Mouse (Mus musculus) adipocyte (in vitro differentiated cells): ENCODE measurements around the gene Pirt.

Source experiments
- DNase-seq: peaks from one replicate; pipeline ENCODE4 v3.0.0-alpha.2; 2016; ENCODE audit warnings: low spot score

Gene Pirt

DNA sequence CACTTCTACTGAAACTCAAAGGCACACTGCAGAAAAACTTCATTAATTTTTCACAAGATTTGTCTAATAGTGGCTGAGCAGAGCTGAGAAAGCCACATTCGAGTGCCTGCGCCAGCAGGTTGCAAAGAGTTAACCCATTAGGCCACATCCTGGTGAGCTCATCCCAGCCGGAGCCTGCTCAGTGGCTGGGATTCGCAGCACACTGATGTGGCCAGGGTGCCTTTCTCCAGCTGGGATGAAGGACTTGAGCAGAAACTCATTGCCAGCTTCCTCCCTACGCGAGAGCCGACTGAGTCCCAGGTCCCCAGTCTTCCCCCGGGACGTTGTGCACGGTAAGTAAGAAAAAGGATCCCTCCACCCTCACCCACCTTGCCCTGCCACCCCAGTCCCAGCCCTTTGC lies at the start of gene Pirt:
Pirt (plus strand) TSS at position 171 of the 400 bp plus-strand sequence.
- DNase-seq, result no peak

DNA sequence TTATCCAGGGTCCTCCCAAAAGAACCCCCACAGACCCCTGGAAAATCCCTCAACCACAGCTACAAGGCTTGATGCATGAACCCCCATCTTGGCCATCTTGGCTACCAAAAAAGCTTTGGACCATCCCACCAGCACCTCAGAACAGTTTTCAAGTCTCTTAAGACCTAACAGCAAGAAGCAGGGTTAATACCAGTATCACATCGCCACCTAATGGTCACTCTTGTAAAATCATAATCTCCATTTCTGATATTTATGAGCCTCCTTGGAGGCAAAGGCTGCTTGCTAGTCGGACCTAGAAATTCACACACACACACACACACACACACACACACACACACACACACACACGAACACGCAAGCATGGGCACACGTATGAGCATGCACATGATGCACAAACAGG lies 40.1 kb upstream of the Pirt start:
- peak; percentile 15 for DNase-seq

DNA sequence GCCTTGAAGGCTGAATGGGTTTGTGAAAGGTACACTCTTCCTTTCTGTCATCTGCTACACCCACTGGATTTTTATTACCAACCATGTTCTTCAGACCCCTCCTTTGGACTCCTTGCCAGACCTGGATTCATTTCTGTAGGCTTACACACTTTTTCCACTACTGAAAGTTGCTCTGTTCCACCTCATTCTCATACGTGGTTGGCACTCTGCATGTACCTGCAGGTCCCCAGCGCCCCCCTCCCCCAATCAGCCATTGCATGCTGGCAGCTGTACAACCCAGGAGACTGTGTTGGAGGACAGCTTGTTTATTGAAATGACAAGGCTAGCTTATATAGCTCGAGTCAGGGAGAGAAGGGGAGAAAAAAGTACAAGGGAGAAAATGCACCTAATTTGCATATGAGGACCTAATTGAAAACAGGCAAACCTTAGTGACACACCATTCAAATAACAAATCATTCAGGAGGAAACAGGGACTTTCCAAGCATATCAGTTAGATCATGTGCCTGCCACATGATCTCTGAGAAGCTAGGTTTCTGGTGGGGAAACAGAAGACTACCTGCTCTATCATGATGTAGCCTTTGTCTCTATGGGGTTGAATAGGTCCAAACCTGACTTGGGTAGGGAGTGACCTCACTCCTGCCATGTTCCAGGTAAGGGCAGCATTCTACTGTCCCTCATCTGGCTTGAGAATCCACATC lies 38.9 kb upstream of the Pirt start:
- DNase-seq, result no peak

DNA sequence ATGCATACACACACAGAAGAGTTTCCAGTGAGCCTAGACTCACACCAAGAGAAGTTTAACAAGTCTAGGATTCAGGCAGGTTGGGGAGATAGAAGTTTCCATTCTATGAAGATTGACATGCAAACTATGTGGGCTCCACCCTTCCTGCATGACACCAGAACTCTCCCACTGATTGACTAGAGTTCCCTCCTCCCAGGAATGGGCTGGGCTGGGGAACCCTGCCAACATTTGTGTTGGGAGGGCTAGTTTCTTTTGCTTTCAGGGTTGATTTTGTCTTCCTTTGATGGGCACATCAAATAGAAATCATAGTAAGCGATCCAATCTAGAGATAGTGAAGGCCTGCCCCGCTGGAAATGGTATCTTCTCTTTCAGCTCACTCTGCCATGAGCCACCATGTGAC lies 30.5 kb upstream of the Pirt start:
- no peak for DNase-seq

DNA sequence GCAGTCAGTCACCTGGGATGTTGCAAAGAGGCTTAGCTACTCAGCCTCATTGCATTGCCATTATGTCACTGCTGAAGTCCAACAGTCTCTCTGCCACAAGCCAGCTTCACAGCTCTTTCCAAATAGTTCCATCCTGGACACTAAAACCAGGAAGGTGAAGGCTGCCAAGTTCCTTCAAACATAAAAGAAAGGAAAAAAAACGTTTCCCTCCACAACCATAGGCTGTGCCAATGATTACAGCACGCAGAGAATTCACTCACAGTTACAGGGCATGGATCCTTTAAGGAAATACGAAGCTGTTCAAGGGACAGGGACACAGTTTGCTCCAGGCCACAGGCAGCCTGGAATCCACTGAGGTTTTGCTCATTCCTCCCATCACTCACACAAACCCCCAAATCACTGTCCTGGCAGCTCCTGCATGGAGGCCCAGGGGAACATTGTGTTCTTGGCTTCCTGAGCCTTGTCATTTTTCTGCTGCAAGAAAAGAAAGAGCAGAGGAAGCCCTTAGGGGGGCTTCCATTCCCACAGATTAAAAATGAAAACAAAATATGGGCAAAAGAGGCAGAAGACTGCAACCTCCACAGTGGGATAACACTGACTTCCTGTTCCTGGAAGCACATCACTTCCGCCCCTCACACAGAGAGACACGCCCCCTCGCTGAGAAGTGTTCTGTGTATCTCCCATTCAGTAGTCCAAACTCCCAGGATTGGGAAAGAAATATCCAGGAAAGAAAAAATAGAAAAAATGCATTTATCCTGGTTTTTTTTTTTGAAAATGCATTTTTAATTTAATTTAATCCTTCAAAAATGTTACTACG lies 29.3 kb upstream of the Pirt start:
- no peak for DNase-seq

DNA sequence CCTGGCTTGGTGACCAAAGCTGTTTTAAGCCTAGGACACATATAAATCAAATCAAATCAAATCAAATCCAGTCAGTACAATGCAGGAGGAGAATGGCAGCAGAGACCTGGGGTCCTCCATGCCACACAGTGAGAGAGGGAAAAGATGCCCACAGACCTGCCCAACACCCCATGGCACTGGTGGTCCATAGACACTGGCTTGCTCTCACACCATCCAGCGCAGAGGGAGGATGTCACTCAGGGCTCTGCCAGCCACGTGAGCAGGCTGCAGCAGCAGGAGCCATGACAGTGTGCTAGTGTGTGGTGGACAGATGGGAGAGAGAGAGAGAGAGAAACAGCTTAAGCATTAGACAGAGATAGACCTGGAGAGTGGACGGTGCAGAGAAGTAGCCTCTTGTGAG lies 19.2 kb upstream of the Pirt start:
- no peak for DNase-seq

DNA sequence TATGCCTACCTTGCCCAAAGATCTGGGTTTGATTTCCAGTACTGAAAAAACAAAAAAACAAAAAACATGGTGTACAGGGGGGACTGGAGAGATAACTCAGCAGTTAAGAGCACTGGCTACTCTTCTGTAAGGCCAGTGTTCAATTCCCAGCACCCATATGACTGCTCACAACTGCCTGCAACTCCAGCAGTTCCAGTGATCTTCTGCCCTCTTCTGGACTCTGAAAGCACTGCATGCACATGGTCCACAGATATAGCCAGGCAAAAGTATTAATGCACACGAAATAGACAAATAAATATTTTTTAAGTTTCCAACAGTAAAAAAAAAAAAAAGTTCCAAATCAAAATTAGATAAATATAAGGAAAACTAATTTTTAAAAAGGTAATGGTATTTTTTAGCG lies 13.0 kb upstream of the Pirt start:
- no peak for DNase-seq

DNA sequence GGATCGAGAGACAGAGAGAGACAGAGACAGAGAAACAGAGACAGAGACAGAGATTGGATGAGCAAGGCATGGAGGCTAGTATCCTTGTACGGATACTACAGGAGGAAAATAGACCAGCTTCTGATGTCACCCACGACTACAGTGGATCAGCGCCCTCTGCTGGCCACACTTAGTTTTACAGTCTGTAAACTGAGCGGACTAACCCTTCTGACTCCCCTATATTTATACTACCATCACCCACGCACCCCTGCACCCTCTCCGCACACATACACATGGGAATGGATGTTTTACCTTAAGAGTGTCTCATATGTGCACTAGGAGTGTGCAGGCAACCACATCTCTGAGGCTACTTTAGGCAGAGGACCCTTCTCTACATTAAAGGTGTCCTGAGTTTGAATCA lies 12.4 kb upstream of the Pirt start:
- DNase-seq, result peak; percentile 6

DNA sequence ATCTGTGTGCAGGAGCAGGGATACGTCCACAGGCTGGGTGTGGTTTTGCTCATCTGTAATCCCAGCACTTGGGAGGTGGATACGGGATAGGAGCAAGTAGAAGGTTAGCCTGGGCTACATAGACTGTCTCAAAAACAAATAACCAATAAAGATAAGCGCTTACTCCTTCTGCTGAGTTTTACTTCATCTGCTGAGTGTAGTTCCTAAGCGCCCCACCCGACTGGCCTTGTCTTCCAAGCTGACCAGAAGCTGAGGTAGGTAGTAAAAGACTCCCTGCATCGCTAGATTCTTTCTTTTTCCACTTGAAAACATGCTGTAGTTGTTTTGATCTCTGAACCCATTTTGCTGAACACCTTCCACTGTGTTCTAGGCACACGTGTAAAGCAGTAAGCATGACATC lies 9.0 kb upstream of the Pirt start:
- no peak for DNase-seq

DNA sequence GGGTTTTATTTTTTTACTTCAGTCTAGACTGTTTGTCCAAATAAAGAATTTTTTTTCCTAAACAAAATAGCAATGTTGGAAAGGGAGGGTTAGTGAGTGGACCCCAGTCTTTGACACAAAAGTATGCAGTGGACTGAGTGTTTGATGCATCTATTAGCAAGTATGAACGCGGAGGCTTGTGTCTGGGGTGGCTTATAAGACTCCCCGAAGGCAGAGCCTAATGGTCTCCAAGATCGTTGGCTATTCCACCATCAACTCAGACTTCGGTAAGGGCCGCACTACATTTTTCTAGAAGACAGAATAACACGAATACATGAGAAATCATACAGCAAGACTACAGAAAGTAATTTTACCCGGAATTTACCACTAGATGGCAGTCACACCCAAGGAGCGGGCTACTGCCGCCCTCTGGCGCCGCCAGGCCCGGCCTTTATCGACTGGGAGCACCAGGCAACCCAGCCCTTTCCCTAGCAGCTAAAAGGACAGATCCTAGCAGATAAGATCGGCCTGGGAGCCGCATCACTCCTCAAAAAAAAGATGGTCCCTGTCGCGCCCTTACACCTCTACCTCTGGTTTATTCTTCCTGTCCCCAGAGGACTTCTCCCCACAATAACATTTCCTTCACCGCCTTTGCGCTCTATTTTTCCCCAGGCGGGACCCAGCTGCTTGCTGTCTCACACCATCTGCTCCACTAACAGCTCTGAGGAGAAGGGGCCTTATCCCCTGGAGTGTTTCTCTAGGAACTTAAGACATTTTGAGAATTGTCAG lies 6.0 kb upstream of the Pirt start:
- DNase-seq, result peak; percentile 75

DNA sequence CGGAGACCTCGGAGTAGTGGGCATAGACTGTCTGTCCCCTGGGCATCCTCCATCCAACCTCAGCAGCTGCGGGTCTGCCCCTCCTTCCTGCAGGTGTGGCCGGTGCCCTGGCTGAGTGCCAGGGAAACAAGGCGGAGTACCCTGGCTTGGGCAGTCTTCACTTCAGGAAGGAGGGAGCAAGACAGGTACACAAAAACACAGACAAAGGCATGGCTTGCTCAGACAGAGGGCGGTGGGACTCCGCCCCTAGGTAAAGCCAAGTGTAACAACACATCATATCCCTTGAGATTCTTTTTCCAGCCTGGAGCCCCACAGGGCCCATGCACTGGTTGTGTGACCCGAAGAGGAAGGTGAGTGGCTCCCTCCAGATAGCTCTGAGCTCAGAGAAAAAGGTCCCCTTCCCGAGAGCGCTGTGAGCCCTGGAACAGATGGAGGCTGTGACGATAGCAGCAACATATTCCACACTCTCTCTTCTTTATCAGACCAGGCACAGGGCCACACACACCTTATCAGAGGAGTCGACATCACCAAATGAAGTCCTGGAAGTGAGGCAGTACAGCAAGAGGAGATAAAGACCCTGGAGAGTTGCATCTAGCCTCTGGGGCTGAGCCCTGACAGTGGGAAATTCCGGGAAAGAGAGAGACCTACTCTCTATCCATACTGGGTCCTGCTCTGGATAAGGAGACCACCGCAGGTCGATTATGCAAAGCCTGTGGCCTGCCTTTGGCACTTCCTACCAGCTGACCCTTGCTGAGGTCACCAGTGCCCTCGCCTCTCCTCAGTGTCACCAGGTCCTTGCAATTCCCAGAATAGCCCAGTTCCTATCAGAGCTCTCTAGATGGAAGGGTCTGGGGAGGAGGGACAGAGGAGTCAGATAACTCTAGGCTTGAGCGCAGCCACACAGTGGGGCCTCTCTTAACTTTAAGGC lies 1.0 kb downstream of the Pirt start:
- no peak for DNase-seq

DNA sequence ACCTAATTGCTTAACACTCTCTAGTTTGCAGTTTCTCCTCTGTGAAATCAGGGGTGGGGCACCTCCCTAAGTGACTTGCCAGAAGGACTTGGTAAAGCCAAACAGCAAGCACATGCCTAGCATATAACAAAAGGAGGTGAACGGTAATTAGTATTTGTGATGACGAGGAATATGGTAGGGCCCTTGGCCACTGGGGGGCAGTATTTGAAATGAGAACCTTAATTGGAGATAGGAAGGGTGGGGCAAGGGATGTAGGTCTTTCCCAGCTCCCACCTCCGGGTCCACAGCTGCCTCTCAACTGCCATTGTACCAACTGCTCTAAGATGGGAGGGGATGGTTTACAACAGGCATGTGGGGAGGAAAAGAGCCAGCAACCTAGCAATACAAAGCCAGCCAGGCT lies 2.5 kb downstream of the Pirt start:
- peak; percentile 14 for DNase-seq

DNA sequence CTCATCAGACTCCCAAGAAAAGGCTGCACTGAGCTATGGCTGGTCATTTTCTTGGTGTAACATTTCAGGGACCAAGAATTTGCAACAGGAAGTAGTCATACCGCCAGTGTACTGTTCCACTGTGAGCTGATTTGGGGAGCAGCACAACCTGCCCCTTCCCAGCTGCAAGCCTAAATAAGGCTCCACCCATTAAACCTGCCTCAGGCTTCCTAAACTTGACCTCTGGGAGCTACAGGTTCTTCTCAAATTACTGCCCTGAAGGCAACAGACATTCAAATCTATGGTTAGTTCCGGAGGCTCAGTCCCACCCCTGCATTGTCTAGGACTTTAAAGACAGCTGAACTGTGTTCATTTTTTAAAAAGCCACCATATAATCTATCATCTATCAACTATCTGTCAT lies 8.2 kb downstream of the Pirt start:
- DNase-seq, result no peak

DNA sequence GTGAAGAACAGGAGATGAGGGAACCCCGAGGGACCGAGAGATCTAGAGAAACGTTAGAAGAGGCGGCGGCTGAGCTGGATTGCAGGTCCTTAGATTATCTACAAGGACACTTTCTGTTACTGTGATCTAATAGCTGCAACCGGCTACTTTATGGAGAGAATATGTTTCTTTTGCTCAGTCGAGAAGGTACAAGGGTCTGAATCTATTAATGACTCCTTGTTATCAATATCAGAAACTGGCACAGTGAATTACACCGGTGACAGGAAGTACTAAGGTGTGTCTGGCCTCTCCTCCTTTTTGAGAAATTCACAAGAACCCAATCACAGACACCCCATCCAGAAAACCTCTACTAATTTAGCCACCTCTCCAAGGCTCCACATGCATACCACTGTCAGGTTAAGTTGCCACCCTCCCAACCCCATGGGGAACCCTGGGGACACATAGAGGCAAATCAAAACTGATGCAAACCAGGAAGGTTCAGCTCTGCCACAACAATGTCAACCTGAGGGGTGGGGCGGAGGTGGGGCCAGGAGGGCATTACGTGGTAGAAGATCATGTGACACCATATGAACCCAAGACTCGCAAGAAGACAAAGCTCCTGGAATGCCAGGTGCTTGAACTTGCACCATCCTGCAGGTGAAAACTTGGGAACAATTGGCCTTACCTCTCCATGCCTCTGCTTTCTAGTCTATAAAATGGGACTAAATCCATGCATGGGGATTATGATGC lies 12.5 kb downstream of the Pirt start:
- DNase-seq, result no peak

DNA sequence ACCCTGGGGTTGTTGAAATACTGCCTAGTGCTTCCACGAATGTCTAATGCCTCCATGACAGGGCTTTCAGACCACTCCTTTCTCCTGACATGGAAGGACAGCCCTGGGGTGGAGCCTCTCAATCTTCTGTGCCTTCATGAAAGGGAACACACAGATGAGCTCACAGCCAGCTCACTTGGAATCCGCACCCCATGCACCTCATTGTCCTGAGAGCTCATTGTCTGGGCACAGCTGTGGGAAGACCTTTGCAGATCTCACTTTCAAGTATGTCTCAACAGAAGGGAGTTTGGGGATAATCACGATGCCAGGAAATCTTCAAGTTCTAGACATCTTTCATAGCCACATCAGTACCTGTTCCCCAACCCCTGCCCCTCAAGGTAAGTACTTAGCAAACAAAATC lies 16.5 kb downstream of the Pirt start:
- DNase-seq, result no peak

DNA sequence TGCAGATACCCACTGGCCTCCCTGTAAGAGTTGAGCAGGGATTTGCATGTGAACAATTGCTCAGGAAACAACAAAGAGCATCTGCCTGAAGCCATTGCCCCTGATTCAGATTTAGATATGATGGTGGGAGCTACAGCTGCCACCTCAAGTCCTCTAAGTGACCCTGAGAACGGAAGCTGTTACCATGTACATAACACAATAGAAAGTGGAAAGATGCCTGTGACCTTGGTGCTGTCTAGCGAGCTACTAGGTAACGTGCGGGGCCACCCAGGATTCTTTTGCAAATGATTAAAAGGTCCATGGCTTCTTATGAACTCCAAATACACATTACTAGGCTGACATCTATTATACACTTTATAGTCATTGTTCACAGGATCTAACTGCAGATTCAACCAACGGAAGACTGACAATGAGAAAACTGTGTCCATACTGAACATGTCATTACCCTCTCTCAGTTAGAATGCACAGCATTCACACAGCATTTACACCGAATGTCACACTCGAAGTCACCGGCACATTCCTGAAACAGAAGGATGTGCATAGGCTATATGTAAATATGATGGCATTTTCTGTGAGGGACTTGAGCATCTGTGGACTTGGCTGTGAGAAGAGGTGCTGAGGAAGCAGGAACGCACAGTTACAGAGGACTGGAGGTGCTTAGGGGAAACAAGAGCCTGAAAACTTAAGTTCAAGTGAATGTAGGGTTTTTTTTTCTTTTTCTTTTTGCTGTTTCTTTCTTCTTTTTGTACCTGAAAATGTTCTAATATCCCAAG lies 21.2 kb downstream of the Pirt start:
- no peak for DNase-seq

DNA sequence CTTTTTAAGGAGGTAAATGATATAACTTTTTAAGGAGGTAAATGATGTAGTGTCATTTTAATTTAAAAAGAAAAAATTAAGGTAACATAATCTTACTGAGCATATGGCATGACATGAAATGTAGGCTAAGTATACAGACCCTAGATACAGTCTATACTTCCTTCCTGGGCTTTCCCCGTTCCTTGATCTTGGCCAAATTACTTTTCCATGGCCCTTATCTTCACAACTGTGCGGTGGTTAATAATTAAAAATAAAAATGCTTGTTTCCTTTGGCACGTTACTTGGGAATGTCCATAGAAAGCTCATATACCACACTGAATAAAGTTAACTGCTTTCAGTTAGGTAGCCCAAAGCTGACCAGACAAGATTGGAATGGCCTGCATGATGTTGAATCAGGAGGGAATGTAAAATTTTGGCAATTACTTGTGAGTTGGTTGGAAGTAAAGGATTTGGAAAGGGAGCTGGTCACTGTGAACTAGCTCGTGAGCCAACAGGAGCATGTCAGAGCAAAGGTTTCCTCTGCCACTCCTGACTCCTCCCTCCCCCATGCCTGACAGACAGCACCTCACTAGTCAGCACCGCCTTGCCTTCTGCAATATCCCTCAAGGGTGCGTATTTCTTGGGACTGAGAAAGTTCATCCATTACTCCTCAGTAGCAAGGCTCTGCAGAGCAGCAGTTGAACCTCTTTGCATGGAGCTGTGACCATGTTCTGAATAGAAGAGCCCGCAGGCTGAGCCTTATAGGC lies 22.8 kb downstream of the Pirt start:
- no peak for DNase-seq

DNA sequence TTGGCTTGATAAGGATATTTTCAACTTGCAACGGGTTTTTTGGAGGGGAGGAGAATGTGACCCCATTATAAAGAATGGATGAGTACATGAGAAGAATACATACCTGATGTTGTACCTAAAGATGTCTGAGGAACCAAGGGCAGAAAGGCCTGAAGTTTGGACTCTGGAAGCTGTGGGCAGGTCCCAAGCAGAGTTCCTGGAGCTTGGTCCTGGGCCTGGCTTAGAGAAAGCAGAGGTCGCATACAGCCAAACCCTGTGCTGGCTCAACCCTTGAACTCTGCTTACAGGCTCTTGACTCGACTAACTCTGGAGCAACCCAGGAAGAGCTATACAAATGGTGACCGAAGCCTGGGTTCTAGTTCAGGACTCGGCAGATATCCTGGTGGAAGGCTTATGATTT lies 30.2 kb downstream of the Pirt start:
- no peak for DNase-seq

DNA sequence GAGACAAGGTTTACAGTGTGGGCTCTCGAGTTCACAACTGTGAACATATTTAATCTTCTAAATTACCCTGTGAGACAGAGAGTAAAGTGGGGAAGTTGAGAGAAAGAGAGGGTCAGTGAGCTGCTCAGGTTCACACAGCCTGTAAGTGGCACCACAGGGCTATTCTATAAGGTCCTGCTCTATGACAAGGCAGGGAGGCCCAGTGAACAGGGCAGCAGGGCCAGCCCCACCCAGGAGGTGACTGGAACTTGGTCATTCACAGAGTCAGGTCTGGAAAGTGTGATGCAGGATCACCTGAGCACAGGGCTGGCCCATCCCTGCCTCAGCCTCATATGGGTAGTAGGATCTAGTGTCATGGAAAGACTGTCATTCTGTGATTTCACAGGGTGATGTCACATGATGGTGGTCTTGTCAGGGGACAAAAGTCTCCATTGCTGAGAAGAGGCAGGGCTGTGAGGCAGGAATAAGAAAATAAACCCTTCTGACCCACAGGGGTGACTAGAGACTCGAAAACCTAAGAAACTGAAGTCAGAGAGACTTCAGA lies 33.5 kb downstream of the Pirt start:
- DNase-seq, result no peak
